Mouse (Mus musculus): ENCODE measurements around the gene Rnf43. TPM values are rescaled to one million over a fixed set of nuclear protein-coding genes. Genes with fewer than 3 reads are reported as not detected.

Gene Rnf43
- total and polyA plus RNA-seq, 2 experiments from 2014 or later: 0.56 to 5.0 TPM

DNA sequence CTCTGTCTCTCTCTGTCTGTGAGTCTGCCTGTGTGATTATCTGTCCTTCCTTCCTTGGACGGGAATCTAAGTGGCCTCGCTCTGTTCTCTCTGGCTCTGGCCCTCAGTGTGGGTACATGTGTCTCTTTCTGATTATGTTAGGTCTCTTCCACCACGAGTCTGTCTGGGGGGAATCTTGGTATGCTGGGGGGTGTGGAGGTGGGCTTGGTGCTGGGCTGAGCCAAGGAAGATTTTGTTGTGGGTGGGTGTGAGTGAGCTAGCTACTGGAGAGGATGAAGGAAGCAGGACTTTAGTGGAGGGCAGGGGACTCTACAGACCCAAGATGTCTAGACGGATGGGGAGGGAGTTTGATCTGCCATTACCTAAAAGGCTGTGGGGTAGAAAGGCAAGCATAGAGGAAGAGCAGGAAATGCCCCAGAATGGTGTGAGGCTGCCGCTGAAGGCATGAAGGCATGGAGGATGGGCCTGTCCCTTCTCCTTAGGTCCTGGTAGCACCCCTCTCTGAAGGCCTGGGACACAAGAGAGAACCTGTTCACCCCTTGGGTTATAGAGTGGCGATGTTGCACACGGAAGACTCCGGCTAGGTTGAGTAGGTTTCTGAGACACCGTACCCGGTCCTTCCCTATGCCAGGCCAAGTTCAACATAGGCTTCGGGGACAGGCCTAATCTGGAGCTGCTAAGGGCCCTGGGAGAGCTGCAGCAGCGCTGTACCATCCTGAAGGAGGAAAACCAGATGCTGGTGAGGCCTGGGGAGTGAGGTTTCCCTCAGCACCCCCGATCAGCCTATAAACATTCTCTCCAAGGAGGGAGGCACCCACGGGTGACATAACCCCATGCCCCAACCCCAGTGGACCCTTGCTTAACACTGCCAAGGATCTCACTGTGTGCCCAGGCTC lies 99.5 kb downstream of the Rnf43 start:
- H3K4me2 ChIP-seq (ENCODE audit: low read depth, low read length, poor library complexity, severe bottlenecking): peak overlapping the region; percentile 95
- no peak for DNase-seq (ENCODE audit: low spot score)
- H3K4me3 ChIP-seq (ENCODE audit: low read depth, low read length): peak overlapping the region; percentile 79
- peak overlapping the region; percentile 67; the same call in 1 of the 2 replicates for H3K27ac ChIP-seq (ENCODE audit: low read depth, low read length)
- 65% methylated on average over 14 of the region's 14 CpGs for WGBS
- H3K27me3 ChIP-seq (ENCODE audit: insufficient read depth, low read length): no peaks in the 10 kb centered on the region
- no peak for ATAC-seq (ENCODE audit: low FRiP score)
- no peaks in the 10 kb centered on the region for H3K9me3 ChIP-seq (ENCODE audit: low read length)
- no peak for TF ChIP-seq CTCF (IDR thresholded peaks at IDR 0.05)
- peaks cover 6% of the 10 kb centered on the region; the same call in 1 of the 2 replicates for H3K36me3 ChIP-seq (ENCODE audit: insufficient read depth, low read length)
- H3K9ac ChIP-seq (replicated peaks; ENCODE audit: low read length, poor library complexity, severe bottlenecking): peak overlapping the region; percentile 78
- no peaks in the 10 kb centered on the region; the same call in 1 of the 2 replicates for H3K4me1 ChIP-seq (ENCODE audit: insufficient read depth, low read length)

GRCm38 (mm10) chr11:87762702-87763385 lies 100.3 kb downstream of the Rnf43 start:
- Histone ChIP-seq H3K9ac (replicated peaks; ENCODE audit: low read length, poor library complexity, severe bottlenecking) (peak overlapping the region; percentile 78), H3K27me3 (ENCODE audit: insufficient read depth, low read length) (no peaks in the 10 kb centered on the region), H3K27ac (ENCODE audit: low read depth, low read length) (peak overlapping the region; percentile 67), H3K36me3 (ENCODE audit: insufficient read depth, low read length) (peaks cover 12% of the 10 kb centered on the region; the same call in 1 of the 2 replicates), H3K4me2 (ENCODE audit: low read depth, low read length, poor library complexity, severe bottlenecking) (peak overlapping the region; percentile 95), H3K9me3 (ENCODE audit: low read length) (no peaks in the 10 kb centered on the region), H3K4me3 (ENCODE audit: low read depth, low read length) (peak overlapping the region; percentile 79), H3K4me1 (ENCODE audit: insufficient read depth, low read length) (no peaks in the 10 kb centered on the region; the same call in 1 of the 2 replicates)
- WGBS: 32% methylated on average over 12 of the region's 12 CpGs
- no peak for ATAC-seq (ENCODE audit: low FRiP score)
- no peak for DNase-seq (ENCODE audit: low spot score)
- no peak for TF ChIP-seq CTCF (IDR thresholded peaks at IDR 0.05)

GRCm38 (mm10) chr11:87763511-87763987 lies 101.0 kb downstream of the Rnf43 start:
- Histone ChIP-seq H3K27me3 (ENCODE audit: insufficient read depth, low read length) (no peaks in the 10 kb centered on the region), H3K9me3 (ENCODE audit: low read length) (no peaks in the 10 kb centered on the region), H3K4me2 (ENCODE audit: low read depth, low read length, poor library complexity, severe bottlenecking) (peak overlapping the region; percentile 95), H3K4me1 (ENCODE audit: insufficient read depth, low read length) (no peaks in the 10 kb centered on the region; the same call in 1 of the 2 replicates), H3K36me3 (ENCODE audit: insufficient read depth, low read length) (peaks cover 12% of the 10 kb centered on the region; the same call in 1 of the 2 replicates), H3K27ac (ENCODE audit: low read depth, low read length) (peak overlapping the region; percentile 67), H3K4me3 (ENCODE audit: low read depth, low read length) (peak overlapping the region; percentile 79), H3K9ac (replicated peaks; ENCODE audit: low read length, poor library complexity, severe bottlenecking) (peak overlapping the region; percentile 78)
- no peak for TF ChIP-seq CTCF (IDR thresholded peaks at IDR 0.05)
- ATAC-seq (ENCODE audit: low FRiP score) (peak; percentile 38), DNase-seq (ENCODE audit: low spot score) (peak; percentile 84)
- 0% methylated on average over 17 of the region's 17 CpGs for WGBS

DNA sequence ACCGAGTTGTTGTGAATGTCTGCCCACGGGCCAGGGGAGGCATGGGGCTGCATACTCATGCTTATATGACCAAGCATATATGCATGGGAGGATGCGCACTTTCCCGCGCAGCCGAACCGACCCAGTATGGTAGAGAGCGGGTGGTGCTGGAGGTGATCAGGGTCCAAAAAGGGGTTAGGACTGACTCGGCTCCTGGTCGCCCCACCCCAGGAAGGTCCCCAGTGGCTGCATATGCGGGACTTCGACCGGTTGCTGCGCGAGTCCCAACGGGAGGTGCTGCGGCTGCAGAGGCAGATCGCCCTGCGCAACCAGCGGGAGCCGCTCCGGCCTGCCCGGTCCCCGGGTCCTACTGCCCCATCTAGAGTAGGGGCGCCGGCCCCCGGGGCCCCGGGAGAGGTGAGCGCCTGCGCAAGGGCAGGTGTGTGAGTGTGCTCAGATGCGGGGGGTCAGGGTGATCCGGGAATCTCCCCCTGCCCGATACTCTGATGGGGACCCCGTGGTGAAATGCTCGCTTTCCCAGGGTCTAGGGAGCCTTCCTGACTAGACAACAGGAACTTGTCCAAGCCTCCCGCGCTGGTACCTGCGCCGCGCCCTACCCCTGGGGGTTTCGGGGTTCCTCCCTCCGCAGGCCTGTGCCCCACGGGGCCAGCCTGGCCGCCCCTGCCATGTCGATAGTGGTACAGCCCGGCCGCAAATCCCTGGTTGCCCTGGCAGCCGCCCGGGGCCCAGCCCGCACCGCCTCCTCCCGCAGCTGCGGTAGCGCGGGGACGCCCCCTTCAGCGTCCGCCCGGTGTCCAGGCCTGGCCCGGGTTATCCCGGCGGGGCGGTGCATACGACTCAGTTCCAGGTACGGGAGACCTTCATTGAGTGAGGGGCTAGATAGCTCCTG lies 101.7 kb downstream of the Rnf43 start:
- H3K36me3 ChIP-seq (ENCODE audit: insufficient read depth, low read length): peaks cover 14% of the 10 kb centered on the region
- under 1% methylated on average over 65 of the region's 65 CpGs for WGBS
- H3K9me3 ChIP-seq (ENCODE audit: low read length): no peaks in the 10 kb centered on the region
- ATAC-seq (ENCODE audit: low FRiP score) (peak; percentile 52), DNase-seq (ENCODE audit: low spot score) (peak; percentile 58)
- H3K4me1 ChIP-seq (ENCODE audit: insufficient read depth, low read length): no peaks in the 10 kb centered on the region; the same call in 1 of the 2 replicates
- H3K9ac ChIP-seq (replicated peaks; ENCODE audit: low read length, poor library complexity, severe bottlenecking): peak overlapping the region; percentile 78
- H3K27ac ChIP-seq (ENCODE audit: low read depth, low read length): peak overlapping the region; percentile 67
- TF ChIP-seq CTCF (IDR thresholded peaks at IDR 0.05): no peak
- H3K27me3 ChIP-seq (ENCODE audit: insufficient read depth, low read length): no peaks in the 10 kb centered on the region
- H3K4me3 ChIP-seq (ENCODE audit: low read depth, low read length): peak overlapping the region; percentile 79
- H3K4me2 ChIP-seq (ENCODE audit: low read depth, low read length, poor library complexity, severe bottlenecking): peak overlapping the region; percentile 95

- WGBS: 95% methylated on average over 4 of the region's 4 CpGs
- H3K36me3 ChIP-seq (ENCODE audit: insufficient read depth, low read length): peaks cover 47% of the 10 kb centered on the region
- no peaks in the 10 kb centered on the region for H3K4me1 ChIP-seq (ENCODE audit: insufficient read depth, low read length)
- H3K4me3 ChIP-seq (ENCODE audit: low read depth, low read length): no peak overlapping the region
- DNase-seq (ENCODE audit: low spot score) (no peak), ATAC-seq (ENCODE audit: low FRiP score) (no peak)
- H3K27me3 ChIP-seq (ENCODE audit: insufficient read depth, low read length): no peaks in the 10 kb centered on the region
- H3K9me3 ChIP-seq (ENCODE audit: low read length): no peaks in the 10 kb centered on the region
- no peak overlapping the region for H3K9ac ChIP-seq (replicated peaks; ENCODE audit: low read length, poor library complexity, severe bottlenecking)
- H3K4me2 ChIP-seq (ENCODE audit: low read depth, low read length, poor library complexity, severe bottlenecking): no peak overlapping the region
- TF ChIP-seq CTCF (IDR thresholded peaks at IDR 0.05): no peak
- H3K27ac ChIP-seq (ENCODE audit: low read depth, low read length): no peak overlapping the region
Measured at GRCm38 (mm10) chr11:87768745-87769144, 106.2 kb downstream of the Rnf43 start.

Data from midbrain, postnatal 0 days (tissue).